Mouse (Mus musculus) CH12.LX (cell line): ENCODE results near the gene Srgap2.

ENCODE experiments used
- CTCF ChIP-seq, 2 experiments: IDR thresholded peaks in 1 of 2; conservative IDR thresholded peaks in 1 of 2; 2 replicates each; pipeline ENCODE4 v1.5.1; 2011 to 2012; ENCODE audit warnings: low read depth in 2 of 2, low read length in 2 of 2, improper control_type of control experiment in 1 of 2, inconsistent platforms in 1 of 2, mild to moderate bottlenecking in 1 of 2, moderate library complexity in 1 of 2
- EP300 ChIP-seq: IDR thresholded peaks from 2 replicates; pipeline ENCODE4 v1.6.1; 2011; ENCODE audit warnings: low read length, improper control_type of control experiment
- GABPA ChIP-seq: IDR thresholded peaks from 2 replicates; pipeline ENCODE4 v1.6.1; 2012; ENCODE audit warnings: low read depth, low read length, improper control_type of control experiment, inconsistent platforms; ENCODE audit not compliant: insufficient replicate concordance
- JUN ChIP-seq: IDR thresholded peaks from 2 replicates; pipeline ENCODE4 v1.6.1; 2011; ENCODE audit warnings: low read depth, mild to moderate bottlenecking, low read length, improper control_type of control experiment, moderate library complexity; ENCODE audit not compliant: insufficient read depth
- MYC ChIP-seq: IDR thresholded peaks from 2 replicates; pipeline ENCODE4 v1.6.1; 2011; ENCODE audit warnings: low read depth, mild to moderate bottlenecking, improper control_type of control experiment, low read length
- NRF1 ChIP-seq: IDR thresholded peaks from 2 replicates; pipeline ENCODE4 v1.6.1; 2014; ENCODE audit warnings: low read depth, mild to moderate bottlenecking, inconsistent platforms, low read length, improper control_type of control experiment, moderate library complexity
- POLR2A ChIP-seq: IDR thresholded peaks from 2 replicates; pipeline ENCODE4 v1.6.1; 2011; ENCODE audit warnings: low read depth, mild to moderate bottlenecking, improper control_type of control experiment, low read length
- RAD21 ChIP-seq: IDR thresholded peaks from 2 replicates; pipeline ENCODE4 v1.6.1; 2011; ENCODE audit warnings: low read depth, mild to moderate bottlenecking, low read length, improper control_type of control experiment, moderate library complexity
- USF2 ChIP-seq: conservative IDR thresholded peaks from 2 replicates; pipeline ENCODE4 v1.6.1; 2011; ENCODE audit warnings: low read depth, low read length, improper control_type of control experiment
- ZC3H11A ChIP-seq: IDR thresholded peaks from 2 replicates; pipeline ENCODE4 v1.6.1; 2012; ENCODE audit warnings: low read depth, mild to moderate bottlenecking, inconsistent platforms, low read length, improper control_type of control experiment
- ZKSCAN1 ChIP-seq: IDR thresholded peaks from 2 replicates; pipeline ENCODE4 v1.6.1; 2012; ENCODE audit warnings: low read depth, inconsistent platforms, low read length, improper control_type of control experiment, borderline replicate concordance
- ZNF384 ChIP-seq: IDR thresholded peaks from 2 replicates; pipeline ENCODE4 v1.6.1; 2012; ENCODE audit warnings: low read depth, low read length, improper control_type of control experiment, inconsistent platforms

- TF ChIP-seq CTCF (conservative IDR thresholded peaks at IDR 0.05 in 1 of 2, IDR thresholded peaks at IDR 0.05 in 1 of 2; ENCODE audit: low read depth in 2 of 2, low read length in 2 of 2) (no peak), ZNF384 (no peak), ZKSCAN1 (no peak), RAD21 (no peak), ZC3H11A (no peak), MYC (no peak), GABPA (no peak), POLR2A (no peak), EP300 (no peak), USF2 (no peak), NRF1 (no peak), JUN (no peak)
These were observed 208.8 kb downstream of the Srgap2 start for GRCm38 (mm10) chr1:131318397-131318796.
